Mouse (Mus musculus): ENCODE data around the gene Ccdc15. TPM values are rescaled to one million over a fixed set of nuclear protein-coding genes. Genes with fewer than 3 reads are reported as not detected.
A peak's percentile ranks its signal among the peaks of the same experiment; 100 is the strongest.

The Ccdc15 gene
- polyA plus RNA-seq, 1 experiment from 2014 or later: 5.3 TPM

DNA sequence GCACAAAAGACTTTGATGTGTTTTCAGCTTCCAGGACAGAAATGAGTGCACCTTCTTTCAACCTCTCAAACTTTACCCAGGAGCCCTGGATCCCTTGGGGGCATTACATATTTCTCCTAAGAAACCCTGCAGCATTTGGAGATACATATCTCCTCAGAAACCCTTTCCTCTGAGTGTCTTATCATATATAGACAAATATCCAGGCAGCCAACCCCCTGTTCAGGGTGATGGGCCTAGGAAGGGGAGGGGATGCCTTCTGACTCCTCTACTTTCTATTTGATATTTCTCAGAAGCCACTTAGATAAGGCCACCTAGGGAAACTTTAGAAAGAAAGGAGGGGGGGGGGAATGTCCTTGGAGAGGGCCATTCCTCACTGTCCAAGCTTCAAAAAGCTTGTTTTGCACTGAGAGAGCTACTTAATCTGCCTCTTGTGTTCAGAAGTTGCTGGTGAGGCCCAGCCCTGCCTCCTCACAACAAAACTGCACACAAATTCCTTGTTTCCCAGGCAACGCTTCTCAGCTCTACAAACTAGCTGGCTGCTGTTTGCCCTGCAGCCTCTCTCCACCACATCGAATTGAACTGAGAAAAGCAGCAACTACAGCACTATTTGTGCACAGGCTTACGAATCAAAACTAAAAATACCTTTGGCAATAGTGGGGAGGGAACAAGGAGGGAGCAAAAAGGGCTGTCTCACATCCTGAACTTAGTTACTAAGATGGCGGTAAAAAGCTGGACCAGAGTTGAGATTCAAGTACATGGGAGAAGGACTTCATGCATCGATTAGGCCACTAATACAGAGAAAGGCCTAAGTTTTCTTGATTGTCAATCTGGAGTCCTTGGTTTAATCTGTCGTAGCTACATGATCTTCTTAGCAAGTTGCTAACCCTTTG, 11.3 kb upstream of the Ccdc15 start:
- Histone ChIP-seq H3K4me1 (ENCODE audit: control insufficient read depth, insufficient read depth, low read length) (peaks cover 3% of the 10 kb centered on the region; the same call in 1 of the 2 replicates), H3K27ac (ENCODE audit: low read depth, low read length) (0 out of 2 replicates have a peak overlapping the region, but pooled peaks have one; percentile 29), H3K4me2 (no peak overlapping the region), H3K9ac (ENCODE audit: low read depth, low read length) (no peak overlapping the region), H3K36me3 (ENCODE audit: control insufficient read depth, insufficient read depth, low read length) (no peaks in the 10 kb centered on the region), H3K27me3 (ENCODE audit: control insufficient read depth, insufficient read depth, low read length) (no peaks in the 10 kb centered on the region), H3K4me3 (ENCODE audit: low read depth, low read length) (no peak overlapping the region), H3K9me3 (replicated peaks; ENCODE audit: control insufficient read depth, low read length) (no peaks in the 10 kb centered on the region)
- ATAC-seq (replicated peaks; ENCODE audit: insufficient number of reproducible peaks, low FRiP score, low TSS enrichment): no peak
- WGBS (ENCODE audit: insufficient replicate concordance): 52% methylated on average over 6 of the region's 6 CpGs

DNA sequence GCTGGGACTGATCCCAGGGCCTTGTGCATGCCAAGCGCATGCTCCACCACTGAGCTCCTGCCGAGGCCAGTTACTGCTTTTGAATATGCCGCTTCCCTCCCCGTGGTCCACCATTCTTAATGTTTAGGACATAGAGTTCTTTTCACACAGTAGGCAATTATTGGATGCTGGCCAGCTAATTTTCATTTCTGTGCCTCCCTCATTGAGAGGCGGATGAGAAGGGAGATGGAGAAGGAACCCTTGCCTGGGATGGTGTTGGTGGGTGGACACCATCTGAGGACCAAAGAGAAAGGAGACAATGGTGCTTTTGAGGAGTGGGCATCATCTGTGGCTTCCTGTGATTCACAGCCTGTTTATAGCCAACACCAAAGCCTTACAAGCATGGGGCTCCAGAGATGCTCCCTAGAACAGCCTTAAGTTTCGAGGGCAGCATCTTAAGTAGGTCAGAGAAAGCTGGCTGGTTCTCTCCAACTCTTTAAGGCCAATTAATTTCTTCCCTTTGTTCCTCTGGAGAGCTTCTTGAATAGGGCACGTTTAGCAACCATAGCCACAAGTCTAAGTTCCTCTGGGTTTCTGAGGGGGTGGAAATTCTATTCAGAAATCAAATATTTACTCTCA, 10.6 kb upstream of the Ccdc15 start:
- no peak overlapping the region for H3K4me3 ChIP-seq (ENCODE audit: low read depth, low read length)
- H3K36me3 ChIP-seq (ENCODE audit: control insufficient read depth, insufficient read depth, low read length): no peaks in the 10 kb centered on the region
- no peak for ATAC-seq (replicated peaks; ENCODE audit: insufficient number of reproducible peaks, low FRiP score, low TSS enrichment)
- H3K4me2 ChIP-seq: no peak overlapping the region
- no peaks in the 10 kb centered on the region for H3K9me3 ChIP-seq (replicated peaks; ENCODE audit: control insufficient read depth, low read length)
- H3K27ac ChIP-seq (ENCODE audit: low read depth, low read length): no peak overlapping the region
- WGBS (ENCODE audit: insufficient replicate concordance): 85% methylated on average over 7 of the region's 7 CpGs
- no peaks in the 10 kb centered on the region for H3K27me3 ChIP-seq (ENCODE audit: control insufficient read depth, insufficient read depth, low read length)
- peaks cover 3% of the 10 kb centered on the region; the same call in 1 of the 2 replicates for H3K4me1 ChIP-seq (ENCODE audit: control insufficient read depth, insufficient read depth, low read length)
- H3K9ac ChIP-seq (ENCODE audit: low read depth, low read length): no peak overlapping the region

GRCm38 (mm10) chr9:37354485-37354884, 6.3 kb upstream of the Ccdc15 start:
- Histone ChIP-seq H3K9ac (ENCODE audit: low read depth, low read length) (no peak overlapping the region), H3K4me3 (ENCODE audit: low read depth, low read length) (no peak overlapping the region), H3K4me2 (no peak overlapping the region), H3K27ac (ENCODE audit: low read depth, low read length) (no peak overlapping the region), H3K4me1 (ENCODE audit: control insufficient read depth, insufficient read depth, low read length) (peaks cover 3% of the 10 kb centered on the region; the same call in 1 of the 2 replicates), H3K36me3 (ENCODE audit: control insufficient read depth, insufficient read depth, low read length) (no peaks in the 10 kb centered on the region), H3K27me3 (ENCODE audit: control insufficient read depth, insufficient read depth, low read length) (no peaks in the 10 kb centered on the region), H3K9me3 (replicated peaks; ENCODE audit: control insufficient read depth, low read length) (no peaks in the 10 kb centered on the region)
- 56% methylated on average over 1 of the region's 1 CpGs for WGBS (ENCODE audit: insufficient replicate concordance)
- ATAC-seq (replicated peaks; ENCODE audit: insufficient number of reproducible peaks, low FRiP score, low TSS enrichment): no peak

DNA sequence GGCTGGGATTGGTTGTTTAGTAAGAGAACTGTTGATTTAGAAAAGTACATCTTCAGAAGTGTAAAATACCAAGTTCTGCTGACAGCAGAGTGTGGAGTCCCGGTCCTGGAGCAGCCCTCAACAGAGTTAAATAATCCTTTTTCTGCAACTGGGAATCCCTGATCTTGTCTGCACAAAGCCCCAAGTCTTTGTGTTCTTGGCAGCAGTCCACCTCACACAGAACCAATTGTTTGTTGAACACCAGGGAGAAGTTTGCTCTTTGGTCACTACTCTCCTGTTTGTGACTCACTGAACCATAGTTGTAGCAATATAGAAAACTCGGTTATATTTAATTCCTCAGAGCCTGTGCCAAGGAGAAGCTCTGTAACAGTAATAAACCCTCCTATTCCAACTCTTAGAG, 3.0 kb upstream of the Ccdc15 start:
- Histone ChIP-seq H3K27me3 (ENCODE audit: control insufficient read depth, insufficient read depth, low read length) (no peaks in the 10 kb centered on the region), H3K4me1 (ENCODE audit: control insufficient read depth, insufficient read depth, low read length) (peaks cover 7% of the 10 kb centered on the region; the same call in 1 of the 2 replicates), H3K9me3 (replicated peaks; ENCODE audit: control insufficient read depth, low read length) (no peaks in the 10 kb centered on the region), H3K27ac (ENCODE audit: low read depth, low read length) (no peak overlapping the region), H3K4me3 (ENCODE audit: low read depth, low read length) (no peak overlapping the region), H3K36me3 (ENCODE audit: control insufficient read depth, insufficient read depth, low read length) (no peaks in the 10 kb centered on the region), H3K9ac (ENCODE audit: low read depth, low read length) (no peak overlapping the region), H3K4me2 (no peak overlapping the region)
- no peak for ATAC-seq (replicated peaks; ENCODE audit: insufficient number of reproducible peaks, low FRiP score, low TSS enrichment)
- 56% methylated on average over 2 of the region's 2 CpGs for WGBS (ENCODE audit: insufficient replicate concordance)

DNA sequence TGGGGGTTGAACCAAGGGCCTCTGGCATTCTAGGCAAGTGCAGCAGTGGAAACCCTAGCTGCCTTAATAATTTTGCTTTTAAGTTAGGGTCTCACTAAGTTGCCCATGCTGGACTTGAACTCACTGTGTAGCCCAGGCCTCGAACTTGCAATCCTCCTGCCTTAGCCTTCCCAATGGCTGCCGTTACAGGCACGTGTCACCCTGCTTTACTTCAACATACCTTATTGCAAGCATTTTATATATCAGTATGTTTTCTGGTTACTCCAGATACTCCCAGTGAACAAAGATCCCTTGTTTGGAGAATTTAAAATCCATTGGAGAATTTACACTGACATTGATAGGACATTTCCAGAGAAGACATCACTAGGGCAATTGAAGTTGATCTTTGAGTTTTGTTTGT, 818 bp upstream of the Ccdc15 start:
- Histone ChIP-seq H3K4me1 (ENCODE audit: control insufficient read depth, insufficient read depth, low read length) (peaks cover 7% of the 10 kb centered on the region; the same call in 1 of the 2 replicates), H3K9ac (ENCODE audit: low read depth, low read length) (peak overlapping the region; percentile 96), H3K27ac (ENCODE audit: low read depth, low read length) (no peak overlapping the region), H3K27me3 (ENCODE audit: control insufficient read depth, insufficient read depth, low read length) (no peaks in the 10 kb centered on the region), H3K9me3 (replicated peaks; ENCODE audit: control insufficient read depth, low read length) (no peaks in the 10 kb centered on the region), H3K36me3 (ENCODE audit: control insufficient read depth, insufficient read depth, low read length) (no peaks in the 10 kb centered on the region; the same call in 1 of the 2 replicates), H3K4me2 (peak overlapping the region; percentile 89), H3K4me3 (ENCODE audit: low read depth, low read length) (peak overlapping the region; percentile 89)
- 90% methylated on average over 3 of the region's 3 CpGs for WGBS (ENCODE audit: insufficient replicate concordance)
- no peak for ATAC-seq (replicated peaks; ENCODE audit: insufficient number of reproducible peaks, low FRiP score, low TSS enrichment)

DNA sequence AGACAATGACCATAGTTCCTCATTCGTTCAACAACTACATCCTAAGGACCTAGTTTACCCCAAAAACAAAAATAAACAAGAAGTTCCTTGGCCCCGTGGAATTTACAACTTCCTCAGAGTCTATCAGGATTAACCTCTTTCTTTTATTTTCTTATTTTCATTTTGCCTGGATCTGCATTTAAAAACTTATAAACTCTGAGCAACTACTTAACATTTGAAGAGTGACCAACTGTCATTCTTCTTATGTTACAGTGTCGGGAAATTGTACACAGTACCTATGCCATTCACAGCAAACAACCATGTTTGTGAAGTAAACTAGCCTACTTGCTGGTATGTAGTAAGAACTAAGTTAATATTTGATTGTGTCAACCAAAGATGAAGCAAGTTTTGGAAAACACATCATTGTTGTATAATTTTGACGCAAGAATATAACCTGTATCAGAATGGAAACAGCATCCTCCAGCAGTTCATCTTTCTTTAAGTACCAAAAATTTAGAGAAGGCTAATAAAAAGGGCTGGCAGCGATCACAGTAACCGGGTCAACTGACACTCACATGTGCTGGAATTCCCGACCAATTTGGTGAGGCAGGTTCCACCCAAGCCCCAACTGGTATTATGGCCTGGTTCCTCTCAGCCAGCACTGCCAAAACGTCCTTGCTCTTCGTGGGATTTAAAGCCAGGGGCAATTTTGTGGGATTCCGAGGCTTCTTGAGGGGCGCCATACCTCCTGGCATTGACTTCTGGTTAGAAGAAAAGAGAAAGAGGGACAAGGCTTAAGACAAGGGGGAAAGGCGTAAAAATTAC, 846 bp downstream of the Ccdc15 start:
- Histone ChIP-seq H3K36me3 (ENCODE audit: control insufficient read depth, insufficient read depth, low read length) (no peaks in the 10 kb centered on the region; the same call in 1 of the 2 replicates), H3K27ac (ENCODE audit: low read depth, low read length) (peak overlapping the region; percentile 94), H3K4me1 (ENCODE audit: control insufficient read depth, insufficient read depth, low read length) (peaks cover 7% of the 10 kb centered on the region; the same call in 1 of the 2 replicates), H3K4me3 (ENCODE audit: low read depth, low read length) (peak overlapping the region; percentile 89), H3K9ac (ENCODE audit: low read depth, low read length) (peak overlapping the region; percentile 96), H3K9me3 (replicated peaks; ENCODE audit: control insufficient read depth, low read length) (no peaks in the 10 kb centered on the region), H3K4me2 (peak overlapping the region; percentile 89), H3K27me3 (ENCODE audit: control insufficient read depth, insufficient read depth, low read length) (no peaks in the 10 kb centered on the region)
- peak; percentile 27 for ATAC-seq (replicated peaks; ENCODE audit: insufficient number of reproducible peaks, low FRiP score, low TSS enrichment)
- 24% methylated on average over 12 of the region's 12 CpGs for WGBS (ENCODE audit: insufficient replicate concordance)

DNA sequence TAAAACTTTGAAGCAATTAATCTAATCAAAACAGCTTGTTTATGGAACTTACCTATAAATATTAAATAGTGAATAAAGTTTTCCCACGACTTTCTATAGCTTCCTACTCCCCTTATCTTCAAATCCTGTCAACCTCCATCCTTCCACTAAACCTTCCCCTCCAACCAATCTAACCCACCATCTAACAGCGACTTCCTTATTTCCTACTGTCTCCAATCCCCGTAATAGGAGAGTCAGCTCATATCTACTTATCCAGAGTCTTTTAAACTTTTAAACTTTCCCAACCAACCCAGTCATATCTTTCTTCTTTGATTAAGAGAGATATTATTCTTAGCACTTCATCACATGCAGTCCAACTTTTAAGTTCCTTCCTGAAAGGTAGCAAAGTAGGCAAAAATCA, 2.8 kb downstream of the Ccdc15 start:
- Histone ChIP-seq H3K36me3 (ENCODE audit: control insufficient read depth, insufficient read depth, low read length) (no peaks in the 10 kb centered on the region; the same call in 1 of the 2 replicates), H3K4me3 (ENCODE audit: low read depth, low read length) (no peak overlapping the region), H3K9me3 (replicated peaks; ENCODE audit: control insufficient read depth, low read length) (no peaks in the 10 kb centered on the region), H3K27ac (ENCODE audit: low read depth, low read length) (no peak overlapping the region), H3K4me1 (ENCODE audit: control insufficient read depth, insufficient read depth, low read length) (peaks cover 7% of the 10 kb centered on the region; the same call in 1 of the 2 replicates), H3K4me2 (no peak overlapping the region), H3K27me3 (ENCODE audit: control insufficient read depth, insufficient read depth, low read length) (no peaks in the 10 kb centered on the region), H3K9ac (ENCODE audit: low read depth, low read length) (no peak overlapping the region)
- WGBS (ENCODE audit: insufficient replicate concordance): 65% methylated on average over 3 of the region's 3 CpGs
- ATAC-seq (replicated peaks; ENCODE audit: insufficient number of reproducible peaks, low FRiP score, low TSS enrichment): no peak

DNA sequence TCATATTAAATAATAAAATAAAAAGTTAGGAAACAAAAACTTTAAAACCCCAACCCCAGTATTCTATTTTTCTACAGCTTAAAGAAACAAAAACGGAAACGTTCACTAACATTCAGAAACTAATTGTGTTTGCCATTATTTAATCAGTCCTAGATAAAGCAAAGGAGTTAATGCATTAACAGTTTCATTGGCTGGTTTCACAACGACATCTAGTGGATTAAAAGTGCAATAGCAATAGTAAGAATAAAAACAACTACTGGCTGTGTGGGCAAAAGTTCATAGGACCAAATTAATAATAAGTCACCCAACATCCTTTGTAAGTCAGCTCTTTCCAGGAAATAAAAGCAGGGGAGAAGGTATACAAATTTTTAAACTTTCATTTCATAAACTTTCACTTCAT, 18.8 kb downstream of the Ccdc15 start:
- no peaks in the 10 kb centered on the region for H3K27me3 ChIP-seq (ENCODE audit: control insufficient read depth, insufficient read depth, low read length)
- no peak overlapping the region for H3K27ac ChIP-seq (ENCODE audit: low read depth, low read length)
- H3K36me3 ChIP-seq (ENCODE audit: control insufficient read depth, insufficient read depth, low read length): no peaks in the 10 kb centered on the region
- H3K9me3 ChIP-seq (replicated peaks; ENCODE audit: control insufficient read depth, low read length): no peaks in the 10 kb centered on the region
- WGBS (ENCODE audit: insufficient replicate concordance): 49% methylated on average over 3 of the region's 3 CpGs
- no peaks in the 10 kb centered on the region for H3K4me1 ChIP-seq (ENCODE audit: control insufficient read depth, insufficient read depth, low read length)
- H3K4me3 ChIP-seq (ENCODE audit: low read depth, low read length): no peak overlapping the region
- ATAC-seq (replicated peaks; ENCODE audit: insufficient number of reproducible peaks, low FRiP score, low TSS enrichment): no peak
- H3K9ac ChIP-seq (ENCODE audit: low read depth, low read length): no peak overlapping the region
- no peak overlapping the region for H3K4me2 ChIP-seq
